Mouse (Mus musculus) left cerebral cortex, adult 2 months (tissue): Measurements from ENCODE around the gene Klf13. TPM values are rescaled to one million over a fixed set of nuclear protein-coding genes. Genes with fewer than 3 reads are reported as not detected.

Experiments used
- DNase-seq, 2 experiments: peaks; one replicate each; pipeline ENCODE4 v3.0.0; 2021 to 2022; ENCODE audit warnings: low spot score in 2 of 2, mixed read lengths in 1 of 2; ENCODE audit errors: extremely low spot score in 1 of 2
- H3K27ac ChIP-seq: fragments of 200-600 bp; 2 replicates; pipeline ENCODE4 v1.8.1; 2022
- H3K4me3 ChIP-seq: fragments of 200-600 bp; 2 replicates; pipeline ENCODE4 v1.8.1; 2022
- CTCF ChIP-seq: fragments of 200-600 bp; IDR thresholded peaks from 2 replicates; pipeline ENCODE4 v1.8.1; 2022; ENCODE audit warnings: antibody characterized with exemption, mild to moderate bottlenecking, moderate library complexity
- intact Hi-C: fragments of 180-260 bp; cut with DNase I; formaldehyde crosslinking; loops from one replicate; pipeline ENCODE4 v1.15.1; 2025
- total RNA-seq, 2 experiments: library from RNA; stranded (reverse); gene quantifications; 2 replicates each; pipeline ENCODE4 v1.2.3; 2021

Klf13 gene
- total RNA-seq, 2 experiments from 2014 or later: 179 to 199 TPM

DNA sequence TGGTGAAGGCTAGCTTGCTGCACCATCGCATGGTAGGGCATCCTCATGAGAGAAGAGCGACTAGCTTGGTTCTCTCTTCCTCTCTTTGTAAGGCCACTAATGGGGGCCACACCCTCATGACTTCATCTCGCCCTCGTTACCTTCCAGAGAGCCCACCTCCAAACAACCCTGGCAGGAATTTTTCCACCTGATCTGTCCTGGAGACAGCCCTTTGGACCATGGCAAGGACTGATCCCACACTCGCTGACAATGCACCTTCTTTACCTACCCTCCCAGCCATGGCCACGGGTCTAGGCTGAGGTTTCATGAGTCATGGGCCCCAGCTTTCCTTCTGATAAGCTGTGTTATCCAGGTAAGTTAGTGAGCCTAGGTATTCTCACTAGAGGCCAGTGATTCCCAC lies 77.6 kb downstream of the Klf13 start:
- intact Hi-C loops: no loop called here
- Histone ChIP-seq H3K27ac (no peak overlapping the region), H3K4me3 (no peak overlapping the region)
- no peak for TF ChIP-seq CTCF
- DNase-seq: no peak

DNA sequence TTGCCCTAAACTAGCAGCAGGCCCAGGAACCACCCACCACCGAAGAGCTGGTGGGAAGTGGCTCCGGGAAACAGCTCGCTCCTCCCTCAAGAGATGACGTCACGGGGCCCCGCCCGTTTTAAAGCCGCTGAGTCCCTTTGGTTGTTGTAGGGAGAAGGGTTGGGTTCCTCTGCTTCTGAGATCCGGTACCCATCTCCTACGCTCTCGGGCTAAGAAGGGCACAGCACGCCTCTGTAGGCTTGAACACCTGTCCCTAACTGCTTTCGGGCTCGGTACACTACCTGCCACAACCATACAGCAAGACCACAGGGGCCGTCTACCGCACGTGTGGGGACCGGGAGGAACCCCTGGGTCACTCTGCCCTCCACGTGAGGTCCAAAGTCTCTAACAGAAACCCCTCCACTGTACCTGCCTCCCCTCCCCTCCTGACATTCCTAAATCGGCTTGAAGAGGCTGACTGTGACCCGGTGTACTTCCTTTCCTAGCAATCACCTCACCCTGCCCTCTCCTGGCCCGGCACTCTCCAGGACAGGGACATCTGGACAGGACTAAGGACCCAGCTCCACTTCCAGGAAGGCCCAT lies 80.1 kb downstream of the Klf13 start:
- intact Hi-C loops: loop anchor here (2.0 to 10.0 kb wide), 5 partner anchors 38 to 296 kb away; partner anchors contain the start of gene Trpm1

DNA sequence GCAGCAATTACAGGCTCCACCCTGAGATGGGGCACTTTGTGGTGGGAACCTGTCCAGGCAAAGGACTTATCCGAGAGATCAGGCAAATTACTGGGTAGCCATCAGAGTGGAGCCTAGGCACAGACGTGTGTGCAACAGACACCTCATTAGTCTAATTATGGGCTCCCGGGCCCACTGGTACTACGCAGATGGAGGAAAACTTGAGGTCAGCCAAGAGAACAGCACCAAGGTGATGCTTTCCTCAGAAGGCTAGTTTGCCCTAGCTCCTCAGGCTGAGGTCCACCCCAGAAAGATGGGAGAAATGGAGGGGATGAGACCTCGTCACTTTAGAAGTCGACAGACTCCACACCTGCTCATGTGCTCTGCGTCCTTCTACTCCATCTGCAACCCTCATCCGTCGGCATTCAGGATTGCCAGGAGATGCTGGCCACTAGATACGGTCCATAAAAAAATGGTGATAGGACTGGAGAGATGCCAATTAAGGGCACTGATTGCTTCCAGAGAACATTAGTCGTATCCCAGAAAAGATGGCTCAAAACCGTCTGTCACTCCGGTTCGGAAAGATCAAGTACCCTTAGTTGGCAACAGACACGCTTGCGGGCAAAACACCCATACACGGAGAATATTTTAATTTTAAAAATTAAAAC lies 80.8 kb downstream of the Klf13 start:
- peak overlapping the region; percentile 44; the same call in 1 of the 2 replicates for H3K4me3 ChIP-seq
- DNase-seq: no peak
- no peak overlapping the region; the same call in 1 of the 2 replicates for H3K27ac ChIP-seq
- no peak for TF ChIP-seq CTCF
- intact Hi-C loops: loop anchor here (2.0 to 10.0 kb wide), 5 partner anchors 39 to 297 kb away; partner anchors contain the start of gene Trpm1

More for the DNA sequence above, 80.1 kb downstream of the Klf13 start:
- DNase-seq: peak; percentile 89 to 91
- no peak for TF ChIP-seq CTCF
- peak overlapping the region; percentile 44 for H3K4me3 ChIP-seq
- H3K27ac ChIP-seq: peak overlapping the region; percentile 78

DNA sequence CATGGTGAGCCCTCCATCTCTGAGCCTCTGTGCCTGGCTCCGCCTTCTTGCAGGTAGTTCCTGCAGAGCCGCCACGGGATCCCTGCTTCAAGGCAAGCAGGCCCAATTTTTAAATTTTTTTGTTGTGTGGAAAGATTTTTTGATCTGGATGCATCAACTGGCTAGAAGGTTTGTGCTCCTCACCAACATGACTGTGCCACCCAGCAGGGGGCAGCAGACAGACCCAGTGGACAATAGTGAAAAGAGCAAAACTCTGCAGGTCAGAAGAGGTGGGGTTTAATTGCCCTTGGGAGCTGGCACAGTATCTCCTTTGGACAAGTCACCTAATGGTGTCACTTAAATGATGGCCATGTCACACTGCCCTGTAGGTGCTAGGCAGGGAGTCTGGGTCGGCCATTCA lies 83.4 kb downstream of the Klf13 start:
- no peak overlapping the region for H3K27ac ChIP-seq
- no peak overlapping the region for H3K4me3 ChIP-seq
- intact Hi-C loops: loop anchor here (1.0 to 10.0 kb wide), 3 partner anchors 78 to 300 kb away; partner anchors contain the start of gene Trpm1
- peak; percentile 81 for TF ChIP-seq CTCF
- DNase-seq: peak; percentile 51 to 63

DNA sequence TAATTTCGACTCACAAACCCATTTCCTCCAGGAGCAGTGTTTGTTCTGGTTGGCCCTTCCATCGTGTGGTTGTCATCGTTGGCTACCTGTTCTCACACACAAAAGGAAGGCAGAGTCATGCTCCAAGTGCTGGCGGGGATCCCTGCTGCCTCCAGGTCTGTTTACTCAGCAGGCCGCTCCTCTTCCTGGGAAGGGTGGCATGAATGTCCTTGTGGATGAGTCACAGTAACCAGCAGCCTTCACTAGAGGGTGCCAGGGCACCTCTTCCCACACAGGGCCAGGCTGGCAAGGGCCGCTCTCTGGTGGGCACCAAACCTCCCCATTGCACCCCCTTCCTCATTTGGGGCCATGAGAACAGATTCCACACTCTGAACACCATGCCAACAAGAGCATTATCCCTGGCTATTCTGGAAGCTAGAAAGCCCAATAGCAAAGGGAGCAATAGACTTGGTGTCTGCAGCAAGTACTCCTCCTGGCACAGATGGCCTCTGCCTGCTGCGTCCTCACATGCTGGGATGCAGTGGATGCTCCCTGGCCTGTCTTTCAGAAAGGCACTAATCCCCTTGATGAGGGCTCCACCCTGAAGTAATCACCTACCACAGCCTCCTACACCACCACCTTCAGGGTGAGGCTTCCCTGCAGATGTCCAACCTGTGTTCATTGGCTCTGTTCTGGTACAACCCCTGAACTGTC lies 86.7 kb downstream of the Klf13 start:
- intact Hi-C loops: loop anchor here (10.0 kb wide), 1 partner anchor 303 kb away; the partner anchor contains the start of gene Trpm1
- H3K4me3 ChIP-seq: no peak overlapping the region
- no peak overlapping the region for H3K27ac ChIP-seq
- DNase-seq: peak in 1 of 2 experiments; percentile 42
- peak; percentile 41 for TF ChIP-seq CTCF

Other genes starting within 250 kb of the Klf13 start
- not detected for gene E030018B13Rik, start 22.1 kb downstream of the Klf13 start, total RNA-seq
- gene Trpm1, start 214.9 kb upstream of the Klf13 start, total RNA-seq: under 1 TPM; 0.61 TPM